Mouse (Mus musculus): Measurements from ENCODE around the gene Fhl5. TPM values are rescaled to one million over a fixed set of nuclear protein-coding genes. Genes with fewer than 3 reads are reported as not detected.

Gene Fhl5
- polyA plus RNA-seq, 1 experiment from 2014 or later, result 0.25 TPM

GRCm38 (mm10) chr4:25213451-25213850 lies 29.2 kb downstream of the Fhl5 start:
- Histone ChIP-seq H3K27me3 (replicated peaks; ENCODE audit: insufficient read depth, low read length) (no peaks in the 10 kb centered on the region), H3K4me1 (ENCODE audit: insufficient read depth, low read depth, low read length) (no peaks in the 10 kb centered on the region), H3K9ac (replicated peaks; ENCODE audit: low read depth) (no peak overlapping the region), H3K4me3 (ENCODE audit: low read depth, low read length) (no peak overlapping the region), H3K36me3 (ENCODE audit: insufficient read depth, low read length) (no peaks in the 10 kb centered on the region), H3K27ac (ENCODE audit: low read length) (no peak overlapping the region), H3K9me3 (ENCODE audit: low read length) (no peaks in the 10 kb centered on the region), H3K4me2 (replicated peaks; ENCODE audit: low read depth, low read length) (no peak overlapping the region)
- ATAC-seq (no peak), DNase-seq (ENCODE audit: low spot score) (no peak)
- 44% methylated on average over 5 of the region's 5 CpGs for WGBS
- TF ChIP-seq CTCF (IDR thresholded peaks at IDR 0.05) (no peak), EP300 (IDR thresholded peaks at IDR 0.05) (no peak)

- TF ChIP-seq EP300 (IDR thresholded peaks at IDR 0.05) (no peak), CTCF (IDR thresholded peaks at IDR 0.05) (no peak)
- 85% methylated on average over 4 of the region's 4 CpGs for WGBS
Observed at GRCm38 (mm10) chr4:25206166-25206565, 36.5 kb downstream of the Fhl5 start.

GRCm38 (mm10) chr4:25197310-25197709 lies 45.4 kb downstream of the Fhl5 start:
- H3K9me3 ChIP-seq (ENCODE audit: low read length), result no peaks in the 10 kb centered on the region
- no peak for ATAC-seq

More at GRCm38 (mm10) chr4:25206166-25206565, 36.5 kb downstream of the Fhl5 start:
- no peaks in the 10 kb centered on the region for H3K27me3 ChIP-seq (replicated peaks; ENCODE audit: insufficient read depth, low read length)
- ATAC-seq (no peak), DNase-seq (ENCODE audit: low spot score) (no peak)
- no peak overlapping the region for H3K27ac ChIP-seq (ENCODE audit: low read length)
- no peak overlapping the region for H3K4me2 ChIP-seq (replicated peaks; ENCODE audit: low read depth, low read length)
- no peak overlapping the region for H3K4me3 ChIP-seq (ENCODE audit: low read depth, low read length)
- H3K4me1 ChIP-seq (ENCODE audit: insufficient read depth, low read depth, low read length), result no peaks in the 10 kb centered on the region
- H3K9me3 ChIP-seq (ENCODE audit: low read length), result no peaks in the 10 kb centered on the region
- no peak overlapping the region for H3K9ac ChIP-seq (replicated peaks; ENCODE audit: low read depth)
- H3K36me3 ChIP-seq (ENCODE audit: insufficient read depth, low read length), result no peaks in the 10 kb centered on the region

GRCm38 (mm10) chr4:25179617-25180208 lies 63.0 kb downstream of the Fhl5 start:
- Histone ChIP-seq H3K4me2 (replicated peaks; ENCODE audit: low read depth, low read length) (no peak overlapping the region), H3K27me3 (replicated peaks; ENCODE audit: insufficient read depth, low read length) (no peaks in the 10 kb centered on the region), H3K4me1 (ENCODE audit: insufficient read depth, low read depth, low read length) (no peaks in the 10 kb centered on the region), H3K36me3 (ENCODE audit: insufficient read depth, low read length) (no peaks in the 10 kb centered on the region), H3K9me3 (ENCODE audit: low read length) (no peaks in the 10 kb centered on the region), H3K27ac (ENCODE audit: low read length) (no peak overlapping the region), H3K4me3 (ENCODE audit: low read depth, low read length) (no peak overlapping the region), H3K9ac (replicated peaks; ENCODE audit: low read depth) (no peak overlapping the region)
- peak; percentile 13 for DNase-seq (ENCODE audit: low spot score)
- TF ChIP-seq CTCF (IDR thresholded peaks at IDR 0.05), result peak; percentile 33
- no peak for TF ChIP-seq EP300 (IDR thresholded peaks at IDR 0.05)
- WGBS, result 59% methylated on average over 4 of the region's 4 CpGs
- no peak for ATAC-seq

More at GRCm38 (mm10) chr4:25197310-25197709, 45.4 kb downstream of the Fhl5 start:
- no peaks in the 10 kb centered on the region for H3K4me1 ChIP-seq (ENCODE audit: insufficient read depth, low read depth, low read length)
- TF ChIP-seq EP300 (IDR thresholded peaks at IDR 0.05), result no peak
- no peak for TF ChIP-seq CTCF (IDR thresholded peaks at IDR 0.05)
- H3K9ac ChIP-seq (replicated peaks; ENCODE audit: low read depth), result no peak overlapping the region
- no peak for DNase-seq (ENCODE audit: low spot score)
- no peaks in the 10 kb centered on the region for H3K36me3 ChIP-seq (ENCODE audit: insufficient read depth, low read length)
- 65% methylated on average over 1 of the region's 1 CpGs for WGBS
- no peak overlapping the region for H3K4me2 ChIP-seq (replicated peaks; ENCODE audit: low read depth, low read length)
- H3K4me3 ChIP-seq (ENCODE audit: low read depth, low read length), result no peak overlapping the region
- no peaks in the 10 kb centered on the region for H3K27me3 ChIP-seq (replicated peaks; ENCODE audit: insufficient read depth, low read length)
- no peak overlapping the region for H3K27ac ChIP-seq (ENCODE audit: low read length)

Other genes starting within 250 kb of the Fhl5 start
- gene Ufl1, start 38.9 kb upstream of the Fhl5 start, polyA plus RNA-seq (2015; fragmentation: Nextera tagmentation; extraction: Ambion mirVana), result 40.4 and 42.3 TPM in 2 replicates